Comparison of ENCODE assay signal across 10 mouse cellular contexts in the genomic region with DNA sequence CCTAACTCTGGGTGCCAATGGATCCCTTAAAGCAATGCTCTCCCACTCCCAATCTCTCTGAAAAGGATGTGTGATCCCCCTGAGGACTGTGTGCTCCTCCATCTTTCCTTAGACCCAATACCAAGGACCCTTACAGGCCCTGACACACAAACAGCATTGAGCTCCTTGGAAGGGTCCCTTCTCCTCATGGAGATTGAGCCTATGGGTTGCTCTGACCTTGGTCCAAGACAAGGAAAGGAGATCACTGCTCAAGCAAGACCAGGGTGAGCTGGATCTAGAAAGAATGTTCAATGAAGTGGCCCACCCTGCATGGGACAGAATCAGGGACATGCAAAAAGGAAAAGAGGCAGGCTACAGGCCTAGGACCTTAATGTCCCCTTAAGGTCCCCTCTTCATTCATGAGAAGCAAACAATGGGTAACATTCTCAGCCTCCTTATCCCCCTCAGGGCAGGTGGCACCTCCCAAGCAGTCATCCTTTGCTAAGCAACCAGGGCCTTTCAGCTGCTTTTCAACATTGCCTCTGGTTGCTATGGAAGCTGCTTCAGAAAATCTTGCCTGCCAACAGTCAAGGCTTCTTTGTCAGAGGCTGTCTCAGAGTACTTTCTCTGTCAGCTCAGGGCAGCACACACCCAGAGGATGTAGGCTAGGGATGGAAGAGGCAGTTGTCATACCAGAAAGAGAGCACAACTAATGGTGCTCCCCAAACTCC.
A peak's percentile ranks its signal among the peaks of the same experiment; 100 is the strongest.
DNase-seq lines count a peak whose midpoint lies in the region; ATAC-seq lines count a peak whose summit lies in the region.
"Had no signal": no experiment of that assay in that cellular context is flagged by ENCODE, and none has a peak within 500 bp of the region (broad histone marks: within the 10 kb centered on the region; RNA-seq: fewer than 3 reads in every experiment).

No protein-coding gene starts in this region.

- H3K36me3 ChIP-seq in embryonic facial prominence, embryonic 10.5 days (replicated peaks): no peaks in the 10 kb centered on the region
- no peaks in the 10 kb centered on the region for H3K36me3 ChIP-seq in neural tube, embryonic 15.5 days
- H3K36me3 ChIP-seq: limb, embryonic 13.5 days had no signal

- 0 out of 2 replicates have a peak, but pooled peaks cover 5% of the 10 kb centered on the region for H3K27me3 ChIP-seq in embryonic facial prominence, embryonic 10.5 days (replicated peaks; ENCODE audit: low read depth, poor library complexity, severe bottlenecking)
- no peaks in the 10 kb centered on the region for H3K27me3 ChIP-seq in neural tube, embryonic 15.5 days (replicated peaks)

- no peak for DNase-seq in embryonic facial prominence, embryonic 10.5 days (ENCODE audit: low spot score)
- DNase-seq in frontal cortex, postnatal 36 days (ENCODE audit: low spot score in 2 of 2): peak; percentile 37 to 58
- peak; percentile 58 to 62 for DNase-seq in left cerebral cortex, adult 9 months (ENCODE audit: low spot score in 2 of 2)
- no peak for DNase-seq in yolk sac, embryonic 10.5 days (ENCODE audit: low spot score)
- DNase-seq in thymus, postnatal 10 days (ENCODE audit: low spot score in 2 of 2): no peak
- DNase-seq: lung, postnatal 4 days had no signal

- peak; percentile 70 for ATAC-seq in neural tube, embryonic 15.5 days (ENCODE audit: low FRiP score)
- no peak for ATAC-seq in erythroblast, adult 5-6 weeks (replicated peaks; ENCODE audit: low FRiP score, poor library complexity, severe bottlenecking)
- ATAC-seq in erythroid progenitor cell, adult 5-6 weeks (replicated peaks; ENCODE audit: low FRiP score, poor library complexity, severe bottlenecking): no peak

- no peaks in the 10 kb centered on the region for H3K9me3 ChIP-seq in embryonic facial prominence, embryonic 10.5 days
- H3K9me3 ChIP-seq in neural tube, embryonic 15.5 days (replicated peaks): no peaks in the 10 kb centered on the region
- H3K9me3 ChIP-seq: limb, embryonic 13.5 days had no signal

- H3K4me2 ChIP-seq in neural tube, embryonic 15.5 days: no peak overlapping the region
- H3K4me2 ChIP-seq: limb, embryonic 13.5 days had no signal

- peaks cover 31% of the 10 kb centered on the region for H3K4me1 ChIP-seq in embryonic facial prominence, embryonic 10.5 days
- 0 out of 2 replicates have a peak, but pooled peaks cover 9% of the 10 kb centered on the region for H3K4me1 ChIP-seq in neural tube, embryonic 15.5 days

- H3K9ac ChIP-seq in neural tube, embryonic 15.5 days (replicated peaks): no peak overlapping the region
- H3K9ac ChIP-seq: limb, embryonic 13.5 days had no signal

- H3K27ac ChIP-seq in embryonic facial prominence, embryonic 10.5 days (replicated peaks): 0 out of 2 replicates have a peak overlapping the region, but pooled peaks have one; percentile 42
- H3K27ac ChIP-seq in neural tube, embryonic 15.5 days (replicated peaks): no peak overlapping the region
- H3K27ac ChIP-seq: limb, embryonic 13.5 days had no signal

- H3K4me3 ChIP-seq in embryonic facial prominence, embryonic 10.5 days: no peak overlapping the region
- no peak overlapping the region for H3K4me3 ChIP-seq in neural tube, embryonic 15.5 days (replicated peaks)
- H3K4me3 ChIP-seq: limb, embryonic 13.5 days had no signal

Comparison
In these comparisons a context has a peak if more than half of its experiments do, and no peak if none do; other contexts are left out.
1. DNase-seq: peak in frontal cortex, postnatal 36 days (2 of 2) and left cerebral cortex, adult 9 months (2 of 2); none in embryonic facial prominence, embryonic 10.5 days (single experiment), yolk sac, embryonic 10.5 days (single experiment) and thymus, postnatal 10 days (0 of 2).